Mouse (Mus musculus): ENCODE data around the gene Rab40c. TPM values are rescaled to one million over a fixed set of nuclear protein-coding genes. Genes with fewer than 3 reads are reported as not detected.

Rab40c gene
- polyA plus RNA-seq (2012; ENCODE audit: insufficient read depth, insufficient read length, missing spikeins) = 6.3 and 7.0 TPM in 2 replicates

DNA sequence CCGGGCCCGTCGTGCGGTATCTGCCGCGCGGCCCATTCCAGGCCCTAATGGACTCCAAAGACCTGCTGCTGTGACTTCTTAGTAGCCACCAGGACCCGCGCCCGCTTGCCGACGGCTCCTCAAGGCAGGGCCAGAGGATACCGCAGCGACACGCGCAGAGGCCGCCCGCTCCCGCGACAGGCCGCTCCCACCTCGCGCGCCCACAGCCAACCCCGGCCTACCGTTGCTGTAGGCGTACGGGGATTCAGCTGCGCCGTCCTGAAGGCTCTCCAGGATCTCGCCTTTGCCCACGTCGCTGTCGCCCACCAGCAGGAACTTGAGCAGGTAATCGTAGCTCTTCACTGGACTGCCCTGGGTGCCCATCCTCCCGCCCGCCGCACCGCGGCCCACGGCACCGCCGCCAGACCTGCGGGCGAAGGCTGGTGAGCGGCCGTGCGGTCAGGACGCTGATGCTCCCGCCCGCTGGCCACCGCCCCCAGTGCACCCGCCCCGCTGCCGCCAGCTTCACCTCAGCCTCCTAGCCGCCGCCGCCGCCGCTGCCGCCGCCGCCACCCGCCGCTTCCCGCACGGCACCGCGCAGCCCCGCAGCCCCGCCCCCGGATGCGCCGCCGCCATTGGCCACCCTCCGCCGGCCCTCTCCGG is at the start of gene Rab40c:
Gene Rab40c, minus strand, starts transcription at position 584 of the 642 bp plus-strand sequence.
- H3K27ac ChIP-seq (replicated peaks; ENCODE audit: low read depth, low read length) = peak within 1 kb of the TSS; percentile 96
- H3K4me1 ChIP-seq (ENCODE audit: control insufficient read depth, insufficient read depth, insufficient read length, low read length) = peaks cover 16% of the 10 kb centered on the region
- peak within 1 kb of the TSS; percentile 83 for H3K4me3 ChIP-seq (ENCODE audit: insufficient read depth, low read depth, low read length)

DNA sequence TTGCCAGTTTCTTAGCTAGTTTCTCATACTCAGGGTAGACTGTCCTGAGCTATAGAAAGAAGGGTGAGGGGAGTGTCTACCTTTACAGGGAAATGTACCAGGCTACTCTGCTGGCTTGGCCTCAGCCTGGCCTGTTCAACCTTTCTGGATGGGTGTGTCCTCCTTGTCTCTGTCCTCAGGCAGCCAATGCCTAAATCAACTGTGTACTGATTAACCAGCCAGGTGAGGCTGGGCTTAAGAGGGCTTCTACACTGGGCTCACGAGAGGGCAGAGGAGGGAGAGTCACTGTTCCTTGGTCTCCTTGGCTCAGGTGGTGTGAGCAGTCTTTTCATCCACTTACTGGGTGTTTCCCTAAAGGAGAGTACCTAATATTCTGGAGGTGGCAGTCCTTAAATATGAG is 48.6 kb upstream of the Rab40c start:
- Histone ChIP-seq H3K4me1 (ENCODE audit: control insufficient read depth, insufficient read depth, insufficient read length, low read length) (no peaks in the 10 kb centered on the region; the same call in 1 of the 2 replicates), H3K27ac (replicated peaks; ENCODE audit: low read depth, low read length) (no peak overlapping the region), H3K4me3 (ENCODE audit: insufficient read depth, low read depth, low read length) (no peak overlapping the region)

- H3K27ac ChIP-seq (replicated peaks; ENCODE audit: low read depth, low read length) = no peak overlapping the region
- no peak overlapping the region for H3K4me3 ChIP-seq (ENCODE audit: insufficient read depth, low read depth, low read length)
- H3K4me1 ChIP-seq (ENCODE audit: control insufficient read depth, insufficient read depth, insufficient read length, low read length) = no peaks in the 10 kb centered on the region; the same call in 1 of the 2 replicates
Observed at GRCm38 (mm10) chr17:25967652-25968051, 48.1 kb upstream of the Rab40c start.

DNA sequence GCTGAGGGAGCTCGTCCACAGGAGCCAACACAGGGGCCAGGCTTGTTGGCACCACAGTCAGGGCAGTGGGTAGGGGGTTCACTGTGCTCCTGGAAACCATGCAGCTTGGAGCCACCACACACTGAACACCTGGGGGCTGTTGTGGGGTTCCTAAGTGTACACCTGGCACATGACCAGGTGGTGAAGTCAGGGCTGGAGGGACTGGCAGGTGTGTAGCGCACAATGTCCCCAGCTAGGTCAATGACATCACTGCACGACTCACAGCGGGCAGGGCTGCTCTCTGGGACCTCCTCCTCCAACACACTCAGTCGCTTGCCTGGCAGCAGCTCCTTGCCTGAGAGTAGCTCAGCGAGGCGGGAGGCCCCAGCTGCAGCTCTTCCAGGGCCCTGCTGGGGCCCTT is 44.7 kb upstream of the Rab40c start:
- no peaks in the 10 kb centered on the region; the same call in 1 of the 2 replicates for H3K4me1 ChIP-seq (ENCODE audit: control insufficient read depth, insufficient read depth, insufficient read length, low read length)
- no peak overlapping the region for H3K4me3 ChIP-seq (ENCODE audit: insufficient read depth, low read depth, low read length)
- no peak overlapping the region for H3K27ac ChIP-seq (replicated peaks; ENCODE audit: low read depth, low read length)

DNA sequence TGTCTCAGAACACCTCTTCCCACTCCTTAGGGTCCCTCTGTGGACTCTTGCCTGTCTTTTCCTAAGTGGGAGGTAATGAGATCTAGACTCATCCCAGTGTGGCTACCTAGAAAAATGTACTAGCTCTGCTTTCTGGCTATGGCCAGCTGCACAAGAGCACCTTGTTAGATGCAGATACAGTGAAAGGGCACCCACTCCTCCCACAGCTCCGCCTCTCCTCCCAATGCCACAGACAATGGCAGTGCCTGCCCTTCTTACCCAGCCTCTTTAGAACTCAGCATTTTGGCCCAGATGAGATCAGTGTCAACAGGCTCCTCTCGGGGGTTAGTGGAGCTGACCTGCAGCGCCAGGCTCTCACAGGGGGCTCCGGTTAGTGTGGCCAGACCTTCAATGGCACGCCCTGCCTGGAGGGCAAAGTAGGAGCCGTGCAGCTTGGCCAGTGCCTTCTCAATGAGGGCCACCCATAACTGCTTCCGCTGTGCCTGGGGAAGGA is 42.9 kb upstream of the Rab40c start:
- Histone ChIP-seq H3K4me1 (ENCODE audit: control insufficient read depth, insufficient read depth, insufficient read length, low read length) (no peaks in the 10 kb centered on the region), H3K4me3 (ENCODE audit: insufficient read depth, low read depth, low read length) (no peak overlapping the region), H3K27ac (replicated peaks; ENCODE audit: low read depth, low read length) (no peak overlapping the region)

DNA sequence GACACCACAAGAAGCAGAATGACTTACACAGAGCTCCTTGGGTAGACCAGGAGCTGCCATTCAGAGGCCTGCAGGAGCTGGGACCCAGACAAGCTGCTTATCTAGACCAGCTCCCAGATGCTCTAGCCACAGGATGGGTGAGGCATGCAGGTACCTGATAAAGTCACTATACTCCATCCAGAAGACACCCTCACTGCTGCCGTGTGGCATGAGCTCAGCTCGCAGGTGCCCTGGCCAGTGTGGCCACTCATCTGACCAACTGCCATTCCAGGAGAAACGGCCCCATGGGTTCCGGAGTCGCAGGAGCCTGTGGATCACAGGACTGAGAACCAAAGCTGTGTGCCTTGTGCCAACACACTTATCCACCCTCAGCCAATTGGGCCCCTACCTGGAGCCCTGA is 42.0 kb upstream of the Rab40c start:
- no peak overlapping the region for H3K27ac ChIP-seq (replicated peaks; ENCODE audit: low read depth, low read length)
- H3K4me1 ChIP-seq (ENCODE audit: control insufficient read depth, insufficient read depth, insufficient read length, low read length) = no peaks in the 10 kb centered on the region
- H3K4me3 ChIP-seq (ENCODE audit: insufficient read depth, low read depth, low read length) = no peak overlapping the region

DNA sequence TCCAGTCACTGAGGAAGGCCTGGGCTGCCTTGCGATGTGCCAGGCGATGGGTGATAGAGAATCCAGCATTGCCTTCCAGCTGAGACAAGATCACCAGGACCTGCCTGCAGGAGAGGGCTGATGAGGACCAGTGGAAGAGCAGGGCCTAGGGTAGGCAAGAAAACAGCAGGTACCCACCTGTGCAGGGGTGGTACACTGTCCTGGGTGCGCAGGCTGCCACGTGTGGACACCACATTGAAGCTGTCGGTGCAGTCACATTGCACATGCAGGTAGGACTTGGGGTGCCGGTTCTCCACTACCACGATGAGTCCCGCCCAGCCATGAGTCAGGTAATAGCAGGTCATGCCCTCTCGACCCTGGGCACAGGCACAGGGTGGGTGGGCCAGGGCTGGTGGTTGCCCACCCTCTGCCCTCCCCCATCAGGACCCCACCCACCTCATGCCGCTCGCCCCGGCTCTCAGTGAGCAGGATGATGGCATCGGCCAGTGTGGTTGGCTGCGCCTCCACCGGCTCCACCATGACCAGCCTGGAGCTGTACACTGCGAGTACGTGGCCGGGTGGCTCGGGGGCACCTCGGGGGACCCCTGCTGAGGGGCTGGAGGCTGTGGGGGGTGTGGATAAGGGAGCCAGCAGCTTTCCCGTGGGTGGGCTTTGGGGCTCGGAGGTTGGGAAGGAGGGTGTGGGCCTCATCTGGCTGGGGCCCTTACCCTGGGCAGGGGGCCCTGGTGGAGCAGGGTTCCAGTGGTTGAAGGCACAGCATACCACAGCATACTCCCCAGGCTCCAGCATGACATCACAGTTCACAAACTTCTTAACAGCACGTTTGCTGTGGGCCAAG is 40.3 kb upstream of the Rab40c start:
- H3K4me3 ChIP-seq (ENCODE audit: insufficient read depth, low read depth, low read length) = no peak overlapping the region
- H3K4me1 ChIP-seq (ENCODE audit: control insufficient read depth, insufficient read depth, insufficient read length, low read length) = no peaks in the 10 kb centered on the region
- no peak overlapping the region for H3K27ac ChIP-seq (replicated peaks; ENCODE audit: low read depth, low read length)

DNA sequence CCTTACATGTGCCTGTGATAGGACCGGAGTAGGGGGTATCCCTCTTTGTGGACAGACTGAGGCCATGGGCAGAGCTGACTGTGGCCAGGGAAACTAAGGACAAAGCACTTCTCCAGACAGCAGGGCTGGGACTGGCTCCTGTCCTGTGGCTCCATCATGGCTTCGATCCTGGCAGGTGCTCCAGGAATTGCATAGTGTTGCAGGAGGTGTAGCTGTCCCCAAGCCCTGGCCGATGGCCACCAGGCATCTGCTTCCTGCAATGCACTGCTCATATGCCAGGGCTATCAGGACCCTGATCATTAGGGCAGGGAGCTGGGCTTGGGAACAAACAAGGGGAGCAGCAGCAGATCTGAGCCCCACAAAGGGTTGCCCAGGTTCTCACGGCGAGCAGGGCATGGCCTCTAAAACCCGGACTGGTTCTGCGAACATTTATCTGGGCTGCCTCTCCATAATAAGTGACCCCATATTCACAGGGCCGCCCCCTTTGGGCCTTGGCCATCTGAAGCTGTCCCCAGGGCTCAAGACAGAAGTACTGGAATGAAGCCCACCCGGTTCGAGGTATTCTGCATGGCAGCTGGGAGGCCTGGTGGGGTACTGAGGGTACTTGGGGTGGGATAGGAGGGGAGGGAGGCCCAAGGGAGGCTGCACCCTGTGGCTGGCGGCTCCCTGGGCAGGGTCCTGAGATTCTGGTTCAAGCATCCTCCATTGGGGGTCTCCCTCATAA is 39.4 kb upstream of the Rab40c start:
- no peak overlapping the region for H3K27ac ChIP-seq (replicated peaks; ENCODE audit: low read depth, low read length)
- no peak overlapping the region for H3K4me3 ChIP-seq (ENCODE audit: insufficient read depth, low read depth, low read length)
- no peaks in the 10 kb centered on the region for H3K4me1 ChIP-seq (ENCODE audit: control insufficient read depth, insufficient read depth, insufficient read length, low read length)

DNA sequence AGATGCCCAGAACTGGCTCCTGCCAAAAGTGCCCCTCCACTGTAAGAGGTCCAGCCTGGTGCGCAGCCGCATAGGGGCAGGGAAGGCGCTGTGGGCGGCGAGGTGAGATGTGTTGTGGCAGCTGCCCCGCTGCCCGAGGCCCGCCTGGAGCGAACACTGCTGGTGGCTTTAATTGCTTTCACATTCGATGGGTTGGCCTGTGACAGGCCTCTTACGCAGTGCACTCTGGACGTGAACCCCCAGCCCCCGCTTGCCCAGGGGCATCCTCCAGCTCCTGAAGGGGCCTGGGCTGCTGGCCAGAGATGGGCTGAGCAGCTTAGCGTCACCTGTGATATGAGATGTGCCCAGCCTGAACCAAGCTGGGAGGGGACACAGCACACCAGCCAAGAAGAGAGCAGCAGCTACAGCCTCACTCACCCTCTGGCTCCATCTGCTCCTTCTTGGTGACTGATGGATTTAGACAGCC is 38.1 kb upstream of the Rab40c start:
- no peak overlapping the region for H3K27ac ChIP-seq (replicated peaks; ENCODE audit: low read depth, low read length)
- H3K4me1 ChIP-seq (ENCODE audit: control insufficient read depth, insufficient read depth, insufficient read length, low read length) = no peaks in the 10 kb centered on the region
- H3K4me3 ChIP-seq (ENCODE audit: insufficient read depth, low read depth, low read length) = no peak overlapping the region

DNA sequence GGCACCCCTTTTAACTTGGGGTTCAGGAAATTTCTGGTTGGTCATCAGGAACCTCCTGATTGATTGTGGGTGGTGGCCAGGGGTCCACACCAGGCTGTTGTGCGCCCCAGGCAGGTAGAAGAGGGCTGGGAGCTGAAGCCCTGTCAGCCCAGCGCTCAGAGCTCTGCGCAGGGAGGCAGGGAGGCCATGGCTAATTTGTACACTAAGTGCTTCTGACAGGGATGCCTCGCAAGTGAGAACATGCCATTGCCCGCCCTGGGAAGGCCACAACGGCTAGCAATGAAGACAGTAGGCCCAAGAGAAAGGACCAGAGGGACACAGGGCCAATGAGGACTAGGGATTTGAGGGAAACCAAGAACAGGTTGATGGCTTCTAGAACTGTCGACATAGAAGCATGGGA is 37.1 kb upstream of the Rab40c start:
- Histone ChIP-seq H3K4me1 (ENCODE audit: control insufficient read depth, insufficient read depth, insufficient read length, low read length) (no peaks in the 10 kb centered on the region), H3K4me3 (ENCODE audit: insufficient read depth, low read depth, low read length) (no peak overlapping the region), H3K27ac (replicated peaks; ENCODE audit: low read depth, low read length) (no peak overlapping the region)

DNA sequence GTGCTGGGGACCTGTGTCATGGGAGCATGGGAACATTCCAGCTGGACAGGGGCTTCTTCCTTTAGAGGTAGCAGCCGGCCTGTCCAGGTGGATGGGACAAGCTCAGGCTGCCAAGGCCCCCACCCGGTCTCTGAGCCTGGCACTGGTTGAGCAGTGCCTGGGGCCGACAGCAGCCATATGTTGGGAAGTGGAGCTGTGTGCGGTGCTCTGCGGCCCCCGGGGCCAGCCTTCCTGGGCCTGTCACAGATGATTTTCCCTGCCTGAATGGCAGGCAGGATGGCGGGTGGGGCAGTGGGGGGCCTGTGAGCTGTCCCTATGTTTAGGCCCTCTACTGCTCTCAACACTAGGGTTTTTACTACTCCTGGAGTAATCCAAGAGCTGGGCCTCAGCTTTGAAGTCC is 36.7 kb upstream of the Rab40c start:
- Histone ChIP-seq H3K4me3 (ENCODE audit: insufficient read depth, low read depth, low read length) (no peak overlapping the region), H3K4me1 (ENCODE audit: control insufficient read depth, insufficient read depth, insufficient read length, low read length) (no peaks in the 10 kb centered on the region), H3K27ac (replicated peaks; ENCODE audit: low read depth, low read length) (no peak overlapping the region)

DNA sequence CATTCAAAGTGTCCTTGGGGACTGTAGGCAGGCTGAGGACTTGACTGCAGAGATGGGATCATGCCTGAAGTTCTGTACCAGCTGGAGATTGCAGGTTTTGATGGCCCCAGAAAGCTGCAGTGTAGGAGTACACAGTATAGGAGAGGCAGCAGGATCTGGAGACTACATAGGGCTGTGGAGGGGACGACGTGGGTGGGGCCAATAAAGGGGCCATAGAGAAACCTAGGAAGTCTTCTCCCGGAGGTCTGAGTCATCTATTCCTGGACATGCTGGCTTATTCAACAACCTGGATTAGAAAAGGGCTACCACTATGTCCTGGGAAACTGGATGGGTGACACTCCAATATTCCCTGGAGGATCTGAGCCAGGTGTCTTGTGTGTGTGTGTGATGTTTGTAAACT is 36.2 kb upstream of the Rab40c start:
- Histone ChIP-seq H3K4me3 (ENCODE audit: insufficient read depth, low read depth, low read length) (no peak overlapping the region), H3K4me1 (ENCODE audit: control insufficient read depth, insufficient read depth, insufficient read length, low read length) (no peaks in the 10 kb centered on the region), H3K27ac (replicated peaks; ENCODE audit: low read depth, low read length) (no peak overlapping the region)

GRCm38 (mm10) chr17:25954671-25955070 is 35.1 kb upstream of the Rab40c start:
- Histone ChIP-seq H3K4me1 (ENCODE audit: control insufficient read depth, insufficient read depth, insufficient read length, low read length) (no peaks in the 10 kb centered on the region), H3K27ac (replicated peaks; ENCODE audit: low read depth, low read length) (no peak overlapping the region)

GRCm38 (mm10) chr17:25953161-25953560 is 33.6 kb upstream of the Rab40c start:
- no peak overlapping the region for H3K27ac ChIP-seq (replicated peaks; ENCODE audit: low read depth, low read length)

More at GRCm38 (mm10) chr17:25954671-25955070, 35.1 kb upstream of the Rab40c start:
- no peak overlapping the region for H3K4me3 ChIP-seq (ENCODE audit: insufficient read depth, low read depth, low read length)

More at GRCm38 (mm10) chr17:25953161-25953560, 33.6 kb upstream of the Rab40c start:
- no peaks in the 10 kb centered on the region for H3K4me1 ChIP-seq (ENCODE audit: control insufficient read depth, insufficient read depth, insufficient read length, low read length)
- H3K4me3 ChIP-seq (ENCODE audit: insufficient read depth, low read depth, low read length) = no peak overlapping the region

Data from brown adipose tissue, adult 24 weeks (tissue).